Mouse (Mus musculus) cerebellum, adult 2 months (tissue): Measurements from ENCODE around the gene Lamc3. TPM values are rescaled to one million over a fixed set of nuclear protein-coding genes. Genes with fewer than 3 reads are reported as not detected.

Source experiments
- DNase-seq, 2 experiments: peaks; one replicate each; pipeline ENCODE4 v3.0.0; 2021
- H3K27ac ChIP-seq: fragments of 200-500 bp; 2 replicates; pipeline ENCODE4 v1.5.1; 2012; ENCODE audit warnings: low read length, control low read depth, inconsistent platforms; ENCODE audit not compliant: insufficient read depth
- H3K27me3 ChIP-seq: fragments of 200-500 bp; 2 replicates; pipeline ENCODE4 v1.6.1; 2012; ENCODE audit warnings: inconsistent platforms, mild to moderate bottlenecking, low read length, moderate library complexity; ENCODE audit not compliant: control insufficient read depth, insufficient read depth
- H3K4me1 ChIP-seq: fragments of 200-500 bp; 2 replicates; pipeline ENCODE4 v1.6.1; 2011; ENCODE audit warnings: low read length; ENCODE audit not compliant: control insufficient read depth, insufficient read depth
- H3K4me3 ChIP-seq: fragments of 200-500 bp; replicated peaks from 2 replicates; pipeline ENCODE3; 2011; ENCODE audit warnings: mild to moderate bottlenecking, low read depth, low read length, control low read depth; ENCODE audit not compliant: insufficient read depth
- CTCF ChIP-seq: fragments of 200-500 bp; IDR thresholded peaks from 2 replicates; pipeline ENCODE4 v1.5.1; 2011; ENCODE audit warnings: low read depth, mild to moderate bottlenecking, control low read depth, low read length, moderate library complexity, borderline replicate concordance; ENCODE audit not compliant: insufficient read depth
- POLR2A ChIP-seq: fragments of 200-500 bp; IDR thresholded peaks from 2 replicates; pipeline ENCODE4 v1.6.1; 2011; ENCODE audit warnings: low read length, control low read depth, borderline replicate concordance; ENCODE audit not compliant: insufficient read depth
- WGBS: fragments of 180-500 bp; shearing (Covaris S2); methylation state at CpG from one replicate; pipeline ENCODE4 v1.1.7; 2018; 5-methylcytosine and 5-hydroxymethylcytosine counted together
- polyA plus RNA-seq: library from polyadenylated mRNA; depleted of rRNA; stranded (reverse); fragments of >200 nt; gene quantifications from 2 replicates; pipeline ENCODE4 v1.2.3, GENCODE M21; 2012

Gene Lamc3
- polyA plus RNA-seq, 1 experiment, result 3.8 TPM

- Histone ChIP-seq H3K4me1 (no peaks in the 10 kb centered on the region), H3K4me3 (no peak overlapping the region), H3K27me3 (no peaks in the 10 kb centered on the region), H3K27ac (no peak overlapping the region)
- no peak for DNase-seq
- TF ChIP-seq POLR2A (no peak), CTCF (no peak)
- WGBS, result 22% methylated on average over 14 of the region's 14 CpGs
Observed at GRCm38 (mm10) chr2:31880868-31881267, 6.2 kb upstream of the Lamc3 start.

- Histone ChIP-seq H3K4me3 (no peak overlapping the region), H3K4me1 (no peaks in the 10 kb centered on the region), H3K27me3 (no peaks in the 10 kb centered on the region; the same call in 1 of the 2 replicates), H3K27ac (no peak overlapping the region)
- 49% methylated on average over 4 of the region's 4 CpGs for WGBS
- TF ChIP-seq POLR2A (no peak), CTCF (no peak)
- DNase-seq, result no peak
Observed at GRCm38 (mm10) chr2:31883061-31883460, 4.0 kb upstream of the Lamc3 start.

GRCm38 (mm10) chr2:31884806-31885205, 2.3 kb upstream of the Lamc3 start:
- WGBS, result 20% methylated on average over 6 of the region's 6 CpGs
- Histone ChIP-seq H3K27ac (no peak overlapping the region), H3K4me3 (no peak overlapping the region), H3K27me3 (no peaks in the 10 kb centered on the region; the same call in 1 of the 2 replicates), H3K4me1 (no peaks in the 10 kb centered on the region)
- TF ChIP-seq POLR2A (no peak), CTCF (peak; percentile 55; the same call in 1 of the 2 replicates)
- DNase-seq, result peak; percentile 13 to 33

- WGBS, result 18% methylated on average over 1 of the region's 1 CpGs
- DNase-seq, result no peak
- no peaks in the 10 kb centered on the region; the same call in 1 of the 2 replicates for H3K27me3 ChIP-seq
- no peak overlapping the region for H3K27ac ChIP-seq
- no peak for TF ChIP-seq POLR2A
- TF ChIP-seq CTCF, result no peak
- H3K4me1 ChIP-seq, result no peaks in the 10 kb centered on the region
- H3K4me3 ChIP-seq, result no peak overlapping the region
Observed at GRCm38 (mm10) chr2:31888871-31889270, 1.8 kb downstream of the Lamc3 start.

GRCm38 (mm10) chr2:31891219-31891618, 4.1 kb downstream of the Lamc3 start:
- Histone ChIP-seq H3K4me3 (no peak overlapping the region), H3K4me1 (no peaks in the 10 kb centered on the region), H3K27me3 (no peaks in the 10 kb centered on the region; the same call in 1 of the 2 replicates), H3K27ac (no peak overlapping the region)
- TF ChIP-seq POLR2A (no peak), CTCF (no peak)
- 86% methylated on average over 2 of the region's 2 CpGs for WGBS
- DNase-seq, result no peak

GRCm38 (mm10) chr2:31893110-31893669, 6.1 kb downstream of the Lamc3 start:
- no peak for DNase-seq
- H3K4me3 ChIP-seq, result no peak overlapping the region
- no peak for TF ChIP-seq CTCF
- TF ChIP-seq POLR2A, result no peak
- H3K27ac ChIP-seq, result no peak overlapping the region
- H3K27me3 ChIP-seq, result no peaks in the 10 kb centered on the region
- no peaks in the 10 kb centered on the region for H3K4me1 ChIP-seq
- WGBS, result 37% methylated on average over 10 of the region's 10 CpGs

- no peak for DNase-seq
- no peak for TF ChIP-seq CTCF
- TF ChIP-seq POLR2A, result no peak
- Histone ChIP-seq H3K4me3 (no peak overlapping the region), H3K27ac (no peak overlapping the region), H3K27me3 (no peaks in the 10 kb centered on the region), H3K4me1 (no peaks in the 10 kb centered on the region)
- 70% methylated on average over 13 of the region's 13 CpGs for WGBS
Observed at GRCm38 (mm10) chr2:31894221-31894870, 7.3 kb downstream of the Lamc3 start.

GRCm38 (mm10) chr2:31900932-31901331, 13.8 kb downstream of the Lamc3 start:
- Histone ChIP-seq H3K4me1 (peaks cover 3% of the 10 kb centered on the region; the same call in 1 of the 2 replicates), H3K27ac (no peak overlapping the region), H3K27me3 (no peaks in the 10 kb centered on the region), H3K4me3 (no peak overlapping the region)
- 73% methylated on average over 4 of the region's 4 CpGs for WGBS
- DNase-seq, result no peak
- no peak for TF ChIP-seq POLR2A
